Mouse (Mus musculus) liver, adult 2 months (tissue): ENCODE results near the gene Stpg1.

ENCODE experiments used
- CTCF ChIP-seq: fragments of 200-500 bp; IDR thresholded peaks from 2 replicates; pipeline ENCODE4 v1.5.1; 2011; ENCODE audit warnings: low read depth, low read length, control low read depth
- POLR2A ChIP-seq: fragments of 200-500 bp; IDR thresholded peaks from 2 replicates; pipeline ENCODE4 v1.6.1; 2011; ENCODE audit warnings: low read length, control low read depth; ENCODE audit not compliant: insufficient read depth; ENCODE audit errors: extremely low read depth

GRCm38 (mm10) chr4:135544284-135544683 lies 49.7 kb downstream of the Stpg1 start:
- no peak for TF ChIP-seq CTCF
- no peak for TF ChIP-seq POLR2A
